ENCODE assay signal across 23 mouse cellular contexts in genomic region chr10:111122864-111123398, GRCm38 (mm10). TPM values are rescaled to one million over a fixed set of nuclear protein-coding genes. Genes with fewer than 3 reads are reported as not detected.
DNase-seq lines count a peak whose midpoint lies in the region; TF ChIP-seq lines count a peak whose summit lies in the region.
"Had no signal": no experiment of that assay in that cellular context is flagged by ENCODE, and none has a peak within 500 bp of the region (broad histone marks: within the 10 kb centered on the region; RNA-seq: fewer than 3 reads in every experiment).

No protein-coding gene starts in this region.

- no peak for TF ChIP-seq RAD21 in CH12.LX (IDR thresholded peaks at IDR 0.05; ENCODE audit: low read depth, low read length)

- H3K4me3 ChIP-seq in CH12.LX (replicated peaks in 1 of 3; ENCODE audit: low read depth in 2 of 3, low read length in 2 of 3, poor library complexity in 1 of 3) (no peak overlapping the region), macrophage (ENCODE audit: inconsistent target) (no peak overlapping the region)
- H3K4me3 ChIP-seq in gastrocnemius, adult 2 months, result no peak overlapping the region
- H3K4me3 ChIP-seq: embryonic facial prominence, embryonic 12.5 days; embryonic facial prominence, embryonic 15.5 days; heart, embryonic 12.5 days; heart, embryonic 15.5 days; hindbrain, embryonic 10.5 days; hindbrain, embryonic 13.5 days; intestine, embryonic 15.5 days had no signal

- TF ChIP-seq POLR2A in CH12.LX (IDR thresholded peaks at IDR 0.05; ENCODE audit: low read depth, low read length), result no peak

- no peaks in the 10 kb centered on the region for H3K36me3 ChIP-seq in CH12.LX (replicated peaks in 1 of 2; ENCODE audit: control insufficient read depth in 1 of 2, insufficient read depth in 1 of 2, low read length in 1 of 2)
- H3K36me3 ChIP-seq in macrophage (ENCODE audit: inconsistent target), result no peaks in the 10 kb centered on the region
- H3K36me3 ChIP-seq: embryonic facial prominence, embryonic 12.5 days; embryonic facial prominence, embryonic 15.5 days; heart, embryonic 12.5 days; heart, embryonic 15.5 days; hindbrain, embryonic 10.5 days; hindbrain, embryonic 13.5 days; intestine, embryonic 15.5 days had no signal

- WGBS in macrophage (ENCODE audit: missing documents), result 88% methylated on average over 9 of the region's 10 CpGs

- H3K79me2 ChIP-seq in CH12.LX (replicated peaks; ENCODE audit: control insufficient read depth, extremely low read depth, insufficient read depth, poor library complexity, severe bottlenecking) (no peaks in the 10 kb centered on the region), macrophage (ENCODE audit: inconsistent target) (peaks cover 57% of the 10 kb centered on the region)

- TF ChIP-seq EP300 in CH12.LX (IDR thresholded peaks at IDR 0.05; ENCODE audit: low read length), result no peak

- no peak overlapping the region for H3K9ac ChIP-seq in CH12.LX (ENCODE audit: insufficient read depth, low read depth)
- H3K9ac ChIP-seq: embryonic facial prominence, embryonic 12.5 days; embryonic facial prominence, embryonic 15.5 days; forebrain, postnatal 0 days; heart, embryonic 12.5 days; heart, embryonic 15.5 days; hindbrain, embryonic 13.5 days; intestine, embryonic 15.5 days had no signal

- dilution Hi-C loops in CH12.LX (cut with MboI; ENCODE audit: extremely low pct_ligation_motif_present, extremely low pct_unique_long_range_greater_than_20kb, low sequenced_read_pairs), result no loop called here

- peaks cover 17 to 48% of the 10 kb centered on the region in 2 experiments for H3K4me1 ChIP-seq in CH12.LX (ENCODE audit: control insufficient read depth in 1 of 2, insufficient read depth in 2 of 2)
- H3K4me1 ChIP-seq: embryonic facial prominence, embryonic 12.5 days; embryonic facial prominence, embryonic 15.5 days; heart, embryonic 15.5 days; hindbrain, embryonic 13.5 days; intestine, embryonic 15.5 days had no signal

- no peak for TF ChIP-seq CTCF in CH12.LX (conservative IDR thresholded peaks at IDR 0.05 in 1 of 2, IDR thresholded peaks at IDR 0.05 in 1 of 2; ENCODE audit: low read depth in 2 of 2, low read length in 2 of 2)
- no peak for TF ChIP-seq CTCF in gastrocnemius, adult 2 months (IDR thresholded peaks at IDR 0.05)

- in situ Hi-C loops in CH12.LX (cut with MboI; ENCODE audit: low pct_ligation_motif_present, low pct_unique_long_range_greater_than_20kb, low sequenced_read_pairs), result loop anchor here (25.0 kb wide), 1 partner anchor 514 kb away; no protein-coding TSS in a partner anchor

- H3K4me2 ChIP-seq in CH12.LX (ENCODE audit: insufficient read depth, low read depth, poor library complexity, severe bottlenecking), result no peak overlapping the region
- H3K4me2 ChIP-seq: embryonic facial prominence, embryonic 12.5 days; embryonic facial prominence, embryonic 15.5 days; heart, embryonic 12.5 days; heart, embryonic 15.5 days; hindbrain, embryonic 13.5 days; intestine, embryonic 15.5 days had no signal

- H3K27me3 ChIP-seq in CH12.LX (replicated peaks), result no peaks in the 10 kb centered on the region
- H3K27me3 ChIP-seq: embryonic facial prominence, embryonic 12.5 days; embryonic facial prominence, embryonic 15.5 days; heart, embryonic 12.5 days; heart, embryonic 15.5 days; hindbrain, embryonic 13.5 days; intestine, embryonic 15.5 days had no signal

- no peak overlapping the region for H3K27ac ChIP-seq in CH12.LX (ENCODE audit: insufficient read depth, low read depth)
- peak overlapping the region; percentile 99 for H3K27ac ChIP-seq in macrophage
- H3K27ac ChIP-seq in gastrocnemius, adult 2 months, result no peak overlapping the region
- H3K27ac ChIP-seq: embryonic facial prominence, embryonic 12.5 days; embryonic facial prominence, embryonic 15.5 days; heart, embryonic 15.5 days; hindbrain, embryonic 10.5 days; hindbrain, embryonic 13.5 days; intestine, embryonic 15.5 days had no signal

- H3K9me3 ChIP-seq in CH12.LX (replicated peaks; ENCODE audit: low read length), result no peaks in the 10 kb centered on the region
- H3K9me3 ChIP-seq: embryonic facial prominence, embryonic 12.5 days; embryonic facial prominence, embryonic 15.5 days; heart, embryonic 12.5 days; heart, embryonic 15.5 days; hindbrain, embryonic 10.5 days; hindbrain, embryonic 13.5 days; intestine, embryonic 15.5 days had no signal

- intact Hi-C loops in gastrocnemius, adult 2 months (cut with DNase I), result no loop called here

- DNase-seq in CH12.LX (ENCODE audit: extremely low read depth) (no peak), ES-CJ7 (ENCODE audit: low read depth, low spot score) (peak; percentile 66), R1 (ENCODE audit: low read depth, low spot score) (peak; percentile 83)
- no peak for DNase-seq in left cerebral cortex, adult 11 months (ENCODE audit: low spot score)
- no peak for DNase-seq in gastrocnemius, adult 2 months
- DNase-seq: adrenal gland, adult 8-10 months; adrenal gland, postnatal 25 days; cerebellum, adult 2 months; cerebellum, adult 9-11 months; cerebellum, postnatal 25 days; forebrain, postnatal 0 days; gastrocnemius, postnatal 25 days; heart, adult 18-20 months; heart, postnatal 10 days; heart, postnatal 36 days had no signal

TF ChIP-seq in CH12.LX, 34 proteins besides CTCF, POLR2A, EP300 and RAD21:
- no peak for TF ChIP-seq MXI1 (IDR thresholded peaks at IDR 0.05; ENCODE audit: low read depth, low read length)
- TF ChIP-seq TBP (conservative IDR thresholded peaks at IDR 0.05; ENCODE audit: low read depth, low read length), result no peak
- TF ChIP-seq ZNF384 (IDR thresholded peaks at IDR 0.05; ENCODE audit: low read depth, low read length), result peak; percentile 26; the same call in 1 of the 2 replicates

RNA-seq across cellular contexts. Expression of gene Osbpl8, which starts 41.6 kb away (rescaled TPM):
- total RNA-seq in CH12.LX (2012; rRNA removed) (18.0 and 23.4 TPM in 2 replicates), CH12.LX (2014; rRNA removed) (26.4 and 29.6 TPM in 2 replicates)
- polyA plus RNA-seq in CH12.LX (2012; ENCODE audit: insufficient read length, low read depth) (12.9 and 13.0 TPM in 2 replicates), macrophage (2018) (244 to 329 TPM (median 315 TPM) in 3 replicates)
- total RNA-seq in macrophage (2018; cell fraction: chromatin; rRNA removed), result 1,000 to 10,000 TPM in 13 of 26 experiments, 100 to 1,000 TPM in 13; 377 to 2,472 (median 952) TPM
- 100 to 1,000 TPM; 337 to 883 (median 545) TPM for total RNA-seq in macrophage (2018; cell fraction: cytosol; rRNA removed)
- 1,000 to 10,000 TPM in 9 of 26 experiments, 100 to 1,000 TPM in 17; 456 to 1,463 (median 788) TPM for total RNA-seq in macrophage (2018; cell fraction: nucleus; rRNA removed)
- 10 to 100 TPM; 13.6 to 15.6 TPM for total RNA-seq in gastrocnemius, adult 2 months (2021)

Comparison
In these comparisons a context has a peak if more than half of its experiments do, and no peak if none do; other contexts are left out.
1. DNase-seq: peak in ES-CJ7 (single experiment) and R1 (single experiment); none in CH12.LX (single experiment), left cerebral cortex, adult 11 months (single experiment) and gastrocnemius, adult 2 months (single experiment).